Mouse (Mus musculus): Measurements from ENCODE around the gene Spdya. TPM values are rescaled to one million over a fixed set of nuclear protein-coding genes. Genes with fewer than 3 reads are reported as not detected.
"Not testable (repeated sequence)": the region's sequence is repeated elsewhere in the genome, so short reads cannot be mapped to it uniquely, and the experiment has no call there.

Spdya gene
- total RNA-seq, 2 experiments from 2014 or later, result 1.2 to 1.3 TPM

DNA sequence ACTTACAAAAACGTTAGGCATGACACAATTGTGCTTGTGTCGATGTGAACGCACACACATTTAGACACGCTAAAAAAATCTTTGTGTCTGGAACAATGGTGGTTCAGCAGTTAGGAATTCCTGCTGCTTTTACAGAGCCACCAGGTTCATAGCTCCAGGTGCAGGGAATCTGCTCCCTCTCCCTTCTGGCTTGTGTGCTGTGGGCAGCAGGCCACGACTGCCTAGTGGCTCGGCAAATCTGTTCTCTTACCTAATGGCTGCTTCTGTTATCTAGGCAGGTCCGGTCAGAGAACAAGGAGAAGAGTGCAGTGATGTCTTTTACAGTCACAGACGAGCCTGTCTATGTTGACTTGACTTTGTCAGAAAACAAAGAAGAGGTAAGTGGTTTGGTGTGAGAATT, 81.5 kb downstream of the Spdya start:
- no peak for DNase-seq

DNA sequence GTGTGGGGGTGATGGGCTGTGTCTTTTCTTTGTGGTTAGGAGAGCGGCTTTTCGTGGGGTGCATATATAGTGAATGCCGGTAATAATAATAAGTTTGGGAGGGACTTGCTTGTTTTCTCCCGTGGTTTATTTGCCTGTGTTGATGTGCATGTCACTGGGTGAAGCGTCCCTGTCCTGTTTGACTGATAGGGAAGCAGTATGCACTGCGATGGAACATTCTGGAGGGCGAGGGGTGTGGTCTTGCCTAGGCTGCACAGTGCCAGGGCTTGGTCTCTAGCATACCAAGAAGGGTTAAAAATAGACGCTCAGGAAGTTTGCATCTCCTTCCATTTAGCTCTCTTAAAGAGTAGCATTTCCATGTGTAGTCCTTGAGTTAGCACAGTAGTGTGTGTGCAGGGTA, 84.9 kb downstream of the Spdya start:
- DNase-seq, result no peak

DNA sequence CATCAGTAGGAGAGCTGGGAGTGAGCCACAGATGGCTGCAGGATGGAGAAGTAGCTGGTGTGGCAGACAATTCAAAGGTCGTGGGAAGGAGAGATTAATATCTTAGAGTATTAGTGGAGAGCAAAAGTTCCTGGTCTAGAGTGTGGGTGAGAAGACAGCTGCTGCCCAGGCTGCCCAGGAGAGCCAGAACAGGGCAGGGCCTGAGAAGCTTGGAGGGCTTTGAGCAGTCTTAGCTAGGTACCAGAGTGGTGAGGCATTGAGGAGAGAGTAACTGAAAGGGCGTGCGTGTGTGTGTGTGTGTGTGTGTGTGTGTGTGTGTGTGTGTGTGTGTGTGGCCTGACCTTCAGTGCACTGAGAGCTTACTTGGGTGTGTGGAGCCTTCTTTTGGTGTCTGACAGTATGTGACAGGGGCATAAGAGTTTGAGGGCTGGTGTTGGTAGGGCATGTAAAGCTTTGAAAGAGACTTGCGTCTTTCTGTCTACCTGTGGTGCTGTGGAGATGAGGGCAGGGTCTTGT, 85.9 kb downstream of the Spdya start:
- no peak for DNase-seq

DNA sequence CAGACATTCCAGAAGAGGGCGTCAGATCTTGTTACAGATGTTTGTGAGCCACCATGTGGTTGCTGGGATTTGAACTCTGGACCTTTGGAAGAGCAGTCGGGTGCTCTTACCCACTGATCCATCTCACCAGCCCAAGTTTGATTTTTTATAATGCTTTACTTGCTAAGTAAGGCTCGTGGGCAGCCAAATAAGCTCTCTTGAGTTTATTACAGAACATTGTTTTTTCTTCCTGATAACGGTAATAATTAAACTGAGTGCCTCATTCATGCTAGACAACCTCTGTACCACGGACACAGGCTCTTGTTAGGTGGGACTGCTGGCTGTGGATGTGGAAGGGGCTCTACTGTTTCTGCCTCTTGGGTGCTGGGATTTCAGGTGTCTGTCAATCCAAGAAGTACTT, 87.2 kb downstream of the Spdya start:
- not testable (repeated sequence) for DNase-seq

Other genes with a start within 250 kb of the Spdya start
- gene Emilin2, start 240.1 kb upstream of the Spdya start, total RNA-seq (2021), result 1 to 10 TPM; 1.7 to 4.4 TPM
- gene Gm4707, start 92.1 kb upstream of the Spdya start, total RNA-seq (2021), result 1 to 10 TPM; 2.6 to 4.1 TPM
- gene Smchd1, start 76.7 kb upstream of the Spdya start, total RNA-seq (2021), result 10 to 100 TPM; 32.0 to 39.4 TPM
- gene Ndc80, start 25.2 kb upstream of the Spdya start, total RNA-seq (2021), result under 1 TPM; 0.53 to 0.55 TPM
- gene Wdr43, start 63.8 kb downstream of the Spdya start, total RNA-seq (2021), result 10 to 100 TPM; 24.4 to 27.1 TPM
- 1 to 10 TPM; 1.0 to 1.6 TPM for gene Togaram2, start 121.2 kb downstream of the Spdya start, total RNA-seq (2021)
- gene Pcare, start 200.8 kb downstream of the Spdya start, total RNA-seq (2021), result under 1 TPM in 1 of 2 experiments, not detected in 1; 0.07 TPM
- 10 to 100 TPM; 73.0 to 82.8 TPM for gene Clip4, start 216.4 kb downstream of the Spdya start, total RNA-seq (2021)

Measured in layer of hippocampus, postnatal 36 days (tissue).